In genomic region chr10:109046988-109047387, GRCm38 (mm10) we compare ENCODE assay signal across 28 mouse cellular contexts. TPM values are rescaled to one million over a fixed set of nuclear protein-coding genes. Genes with fewer than 3 reads are reported as not detected.
DNase-seq lines count a peak whose midpoint lies in the region; ATAC-seq lines count a peak whose summit lies in the region.
"Had no signal": no experiment of that assay in that cellular context is flagged by ENCODE, and none has a peak within 500 bp of the region (broad histone marks: within the 10 kb centered on the region; RNA-seq: fewer than 3 reads in every experiment).

No protein-coding gene starts in this region.

- no peak overlapping the region for H3K4me3 ChIP-seq in limb, embryonic 10.5 days
- H3K4me3 ChIP-seq: embryonic facial prominence, embryonic 13.5 days; embryonic facial prominence, embryonic 15.5 days; erythroblast, embryonic 14.5 days; forebrain, embryonic 10.5 days; forebrain, embryonic 12.5 days had no signal

- no peaks in the 10 kb centered on the region for H3K36me3 ChIP-seq in limb, embryonic 10.5 days
- H3K36me3 ChIP-seq: embryonic facial prominence, embryonic 13.5 days; embryonic facial prominence, embryonic 15.5 days; forebrain, embryonic 10.5 days; forebrain, embryonic 12.5 days; G1E had no signal

- H3K27me3 ChIP-seq in limb, embryonic 10.5 days (ENCODE audit: low read depth, poor library complexity, severe bottlenecking), result no peaks in the 10 kb centered on the region
- H3K27me3 ChIP-seq: CH12.LX; embryonic facial prominence, embryonic 13.5 days; embryonic facial prominence, embryonic 15.5 days; forebrain, embryonic 12.5 days had no signal

- WGBS in limb, embryonic 10.5 days, result 86% methylated on average over 2 of the region's 2 CpGs

- H3K27ac ChIP-seq in limb, embryonic 10.5 days, result no peak overlapping the region
- H3K27ac ChIP-seq: embryonic facial prominence, embryonic 13.5 days; embryonic facial prominence, embryonic 15.5 days; forebrain, embryonic 10.5 days; forebrain, embryonic 12.5 days had no signal

- no peak for DNase-seq in frontal cortex, postnatal 10 days (ENCODE audit: low spot score in 2 of 2)
- peak; percentile 39 for DNase-seq in right cerebral cortex, adult 18-20 months
- DNase-seq in right cerebral cortex, postnatal 10 days (ENCODE audit: low spot score in 2 of 2), result no peak
- no peak for DNase-seq in limb, embryonic 10.5 days (ENCODE audit: low spot score)
- DNase-seq: adrenal gland, adult 8-10 months; adrenal gland, postnatal 14 days; adrenal gland, postnatal 36 days; B cell, adult 2 months; cerebellum, adult 11 months; cerebellum, adult 18-20 months; cerebellum, adult 8-10 months; cerebellum, adult 9-11 months; cerebellum, postnatal 14 days; cerebellum, postnatal 36 days; embryo, embryonic 11 days had no signal

- ATAC-seq in frontal cortex, adult (ENCODE audit: low TSS enrichment), result peak; percentile 92
- ATAC-seq: activated CD4-positive, CD25-positive, alpha-beta regulatory T cell, adult 4 months; CD4-positive, CD25-positive, alpha-beta regulatory T cell, adult 4 months; forebrain, embryonic 14.5 days; forebrain, embryonic 16.5 days; Patski had no signal

- no peaks in the 10 kb centered on the region for H3K4me1 ChIP-seq in limb, embryonic 10.5 days
- H3K4me1 ChIP-seq: embryonic facial prominence, embryonic 13.5 days; embryonic facial prominence, embryonic 15.5 days; forebrain, embryonic 10.5 days; forebrain, embryonic 12.5 days had no signal

- no peaks in the 10 kb centered on the region for H3K9me3 ChIP-seq in limb, embryonic 10.5 days (replicated peaks)
- H3K9me3 ChIP-seq: embryonic facial prominence, embryonic 13.5 days; embryonic facial prominence, embryonic 15.5 days; forebrain, embryonic 10.5 days; forebrain, embryonic 12.5 days; G1E had no signal

RNA-seq across cellular contexts. Expression of gene Syt1, which starts 36.2 kb away (rescaled TPM):
- polyA plus RNA-seq in limb, embryonic 10.5 days (2016; fragmentation: Nextera tagmentation; extraction: Ambion mirVana), result 0.10 and 0.13 TPM in 2 replicates
- polyA plus RNA-seq: CD4-positive, CD25-positive, alpha-beta regulatory T cell, adult 4 months; erythroblast, embryonic 14.5 days had no signal
